Mouse (Mus musculus) gastrocnemius, adult 2 months (tissue): ENCODE measurements around the gene Zmiz2. TPM values are rescaled to one million over a fixed set of nuclear protein-coding genes. Genes with fewer than 3 reads are reported as not detected.
"Not testable (repeated sequence)": the region's sequence is repeated elsewhere in the genome, so short reads cannot be mapped to it uniquely, and the experiment has no call there.

Source experiments
- DNase-seq: peaks from one replicate; pipeline ENCODE4 v3.0.0; 2022
- H3K27ac ChIP-seq: fragments of 200-600 bp; 2 replicates; pipeline ENCODE4 v1.8.1; 2022; ENCODE audit warnings: mild to moderate bottlenecking
- H3K4me3 ChIP-seq: fragments of 200-600 bp; 2 replicates; pipeline ENCODE4 v1.8.1; 2022; ENCODE audit warnings: mild to moderate bottlenecking, moderate library complexity
- CTCF ChIP-seq: fragments of 200-600 bp; IDR thresholded peaks from 2 replicates; pipeline ENCODE4 v1.8.1; 2022; ENCODE audit warnings: antibody characterized with exemption, mild to moderate bottlenecking, moderate library complexity
- intact Hi-C: fragments of 180-260 bp; cut with DNase I; formaldehyde crosslinking; loops from one replicate; pipeline ENCODE4 v1.15.1; 2025
- long read RNA-seq, 2 experiments: library from polyadenylated mRNA; stranded (forward); transcript quantifications; one replicate each; pipeline ENCODE4 v2.0.0; 2021
- total RNA-seq, 2 experiments: library from RNA; stranded (reverse); gene quantifications; 2 replicates each; pipeline ENCODE4 v1.2.3; 2021

The Zmiz2 gene
- 10 to 100 TPM; 45.4 to 52.0 TPM for total RNA-seq
- long read RNA-seq, experiment 1, full-length matches to known transcripts = 6 of 45 reads
- long read RNA-seq, experiment 1, partial matches to known transcripts = 30 of 45 reads
- long read RNA-seq, experiment 1, other reads (novel, unspliced or antisense) = 9 of 45 reads
- long read RNA-seq, experiment 2, full-length matches to known transcripts = 7 of 40 reads
- long read RNA-seq, experiment 2, partial matches to known transcripts = 17 of 40 reads
- long read RNA-seq, experiment 2, other reads (novel, unspliced or antisense) = 16 of 40 reads

- no peak for TF ChIP-seq CTCF
- intact Hi-C loops = no loop called here
- DNase-seq = peak; percentile 98
- H3K4me3 ChIP-seq = peak within 1 kb of the TSS; percentile 97
- peak within 1 kb of the TSS; percentile 96 for H3K27ac ChIP-seq
These were observed at the start of gene Zmiz2 for GRCm38 (mm10) chr11:6388726-6389413. Gene Zmiz2, plus strand, starts transcription at chr11:6389074.

- intact Hi-C loops = no loop called here
- no peak overlapping the region for H3K27ac ChIP-seq
- no peak for DNase-seq
- H3K4me3 ChIP-seq = no peak overlapping the region
- TF ChIP-seq CTCF = no peak
These were observed 42.9 kb upstream of the Zmiz2 start for GRCm38 (mm10) chr11:6345956-6346355.

- intact Hi-C loops = no loop called here
- no peak for TF ChIP-seq CTCF
- no peak overlapping the region for H3K4me3 ChIP-seq
- no peak for DNase-seq
- no peak overlapping the region for H3K27ac ChIP-seq
These were observed 41.9 kb upstream of the Zmiz2 start for GRCm38 (mm10) chr11:6346966-6347365.

GRCm38 (mm10) chr11:6348681-6349200 is 40.1 kb upstream of the Zmiz2 start:
- H3K27ac ChIP-seq = no peak overlapping the region
- no peak for TF ChIP-seq CTCF
- H3K4me3 ChIP-seq = no peak overlapping the region
- no peak for DNase-seq
- intact Hi-C loops = no loop called here

GRCm38 (mm10) chr11:6349586-6349985 is 39.3 kb upstream of the Zmiz2 start:
- no peak overlapping the region for H3K4me3 ChIP-seq
- intact Hi-C loops = no loop called here
- DNase-seq = no peak
- no peak overlapping the region; the same call in 1 of the 2 replicates for H3K27ac ChIP-seq
- TF ChIP-seq CTCF = no peak

- TF ChIP-seq CTCF = no peak
- intact Hi-C loops = no loop called here
- H3K4me3 ChIP-seq = no peak overlapping the region
- H3K27ac ChIP-seq = no peak overlapping the region
- no peak for DNase-seq
These were observed 33.8 kb upstream of the Zmiz2 start for GRCm38 (mm10) chr11:6355106-6355505.

- H3K4me3 ChIP-seq = no peak overlapping the region
- no peak for TF ChIP-seq CTCF
- no peak for DNase-seq
- intact Hi-C loops = loop anchor here (5.0 kb wide), 1 partner anchor 263 kb away; the partner anchor contains the start of gene Tbrg4
- no peak overlapping the region for H3K27ac ChIP-seq
These were observed 24.1 kb upstream of the Zmiz2 start for GRCm38 (mm10) chr11:6364581-6365275.

- peak; percentile 83 for TF ChIP-seq CTCF
- Histone ChIP-seq H3K27ac (peak overlapping the region; percentile 67), H3K4me3 (peak overlapping the region; percentile 45)
- peak; percentile 82 for DNase-seq
- intact Hi-C loops = loop anchor here (2.0 to 5.0 kb wide), 2 partner anchors 45 to 261 kb away; partner anchors contain the start of gene Tbrg4
These were observed 23.0 kb upstream of the Zmiz2 start for GRCm38 (mm10) chr11:6365885-6366284.

GRCm38 (mm10) chr11:6366434-6366833 is 22.4 kb upstream of the Zmiz2 start:
- peak overlapping the region; percentile 56 for H3K27ac ChIP-seq
- DNase-seq = no peak
- no peak overlapping the region for H3K4me3 ChIP-seq
- intact Hi-C loops = loop anchor here (2.0 to 5.0 kb wide), 2 partner anchors 44 to 261 kb away; partner anchors contain the start of gene Tbrg4
- TF ChIP-seq CTCF = no peak

GRCm38 (mm10) chr11:6367156-6367555 is 21.7 kb upstream of the Zmiz2 start:
- intact Hi-C loops = loop anchor here (2.0 to 5.0 kb wide), 2 partner anchors 44 to 260 kb away; partner anchors contain the start of gene Tbrg4
- Histone ChIP-seq H3K4me3 (no peak overlapping the region), H3K27ac (no peak overlapping the region)
- TF ChIP-seq CTCF = no peak
- no peak for DNase-seq

- not testable (repeated sequence) for H3K27ac ChIP-seq, H3K4me3 ChIP-seq, DNase-seq
- intact Hi-C loops = loop anchor here (2.0 to 5.0 kb wide), 2 partner anchors 43 to 259 kb away; partner anchors contain the start of gene Tbrg4
These were observed 20.9 kb upstream of the Zmiz2 start for GRCm38 (mm10) chr11:6367986-6368385.

GRCm38 (mm10) chr11:6371376-6372155 is 17.3 kb upstream of the Zmiz2 start:
- no peak for TF ChIP-seq CTCF
- H3K27ac ChIP-seq = no peak overlapping the region
- DNase-seq = no peak
- H3K4me3 ChIP-seq = no peak overlapping the region
- intact Hi-C loops = no loop called here
